Mouse (Mus musculus): ENCODE results near the gene Tfap2c. TPM values are rescaled to one million over a fixed set of nuclear protein-coding genes. Genes with fewer than 3 reads are reported as not detected.

Tfap2c gene
- polyA plus RNA-seq, 1 experiment from 2014 or later, result 0.53 TPM

DNA sequence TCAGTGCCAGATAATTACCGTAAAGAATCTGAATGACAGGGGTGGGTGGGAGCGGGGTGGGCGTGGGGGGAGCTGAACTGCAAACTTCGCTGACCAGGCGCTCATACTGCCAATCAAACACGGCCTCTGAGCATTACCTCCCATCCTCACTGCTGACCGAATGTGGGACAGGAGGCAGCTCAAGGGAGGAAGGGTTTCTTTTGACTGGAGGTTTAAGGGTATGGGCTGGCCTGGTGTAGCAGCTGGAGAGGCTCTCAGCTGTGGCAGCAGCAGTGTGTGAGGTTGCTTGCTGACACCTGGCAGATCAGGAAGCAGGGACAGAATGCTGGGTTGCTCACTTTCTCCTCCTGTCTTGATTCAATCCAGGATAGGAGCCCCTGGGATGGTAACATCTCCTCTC lies 33.9 kb downstream of the Tfap2c start:
- Histone ChIP-seq H3K4me1 (replicated peaks; ENCODE audit: insufficient read depth, low read length) (no peaks in the 10 kb centered on the region), H3K9ac (ENCODE audit: low read depth, low read length) (no peak overlapping the region), H3K27me3 (ENCODE audit: insufficient read depth, low read length) (no peaks in the 10 kb centered on the region), H3K4me3 (replicated peaks; ENCODE audit: low read depth, low read length) (no peak overlapping the region), H3K4me2 (ENCODE audit: low read length) (no peak overlapping the region), H3K36me3 (ENCODE audit: insufficient read depth, low read length) (no peaks in the 10 kb centered on the region), H3K27ac (no peak overlapping the region), H3K9me3 (replicated peaks; ENCODE audit: low read length) (no peaks in the 10 kb centered on the region)
- ATAC-seq (replicated peaks; ENCODE audit: low FRiP score, low read depth) (no peak), DNase-seq (ENCODE audit: low spot score) (no peak)
- WGBS, result 19% methylated on average over 7 of the region's 7 CpGs
- TF ChIP-seq CTCF (IDR thresholded peaks at IDR 0.05; ENCODE audit: low read depth), result no peak

DNA sequence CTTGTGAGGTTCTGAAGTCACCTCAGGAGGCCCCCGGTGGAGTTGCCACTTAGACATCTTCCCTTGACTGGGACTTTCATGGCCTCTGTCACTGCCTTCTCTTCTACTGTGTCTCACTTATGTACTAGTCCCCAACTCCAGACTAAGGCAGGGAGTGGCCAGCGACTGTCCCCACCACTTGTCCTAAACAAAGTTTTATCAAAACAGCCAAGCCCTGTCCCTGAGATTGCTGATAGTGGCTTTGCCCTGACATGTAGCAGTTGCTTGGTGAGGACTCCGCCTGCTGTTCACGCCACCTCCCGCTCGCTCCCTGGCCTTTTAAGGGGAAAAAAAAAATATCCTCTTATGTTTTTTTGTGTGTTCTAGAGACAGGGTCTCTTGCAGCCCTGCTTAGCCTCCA lies 35.9 kb downstream of the Tfap2c start:
- Histone ChIP-seq H3K4me3 (replicated peaks; ENCODE audit: low read depth, low read length) (no peak overlapping the region), H3K27ac (no peak overlapping the region), H3K9ac (ENCODE audit: low read depth, low read length) (no peak overlapping the region), H3K27me3 (ENCODE audit: insufficient read depth, low read length) (no peaks in the 10 kb centered on the region), H3K36me3 (ENCODE audit: insufficient read depth, low read length) (no peaks in the 10 kb centered on the region), H3K4me2 (ENCODE audit: low read length) (no peak overlapping the region), H3K4me1 (replicated peaks; ENCODE audit: insufficient read depth, low read length) (no peaks in the 10 kb centered on the region), H3K9me3 (replicated peaks; ENCODE audit: low read length) (no peaks in the 10 kb centered on the region)
- no peak for TF ChIP-seq CTCF (IDR thresholded peaks at IDR 0.05; ENCODE audit: low read depth)
- DNase-seq (ENCODE audit: low spot score), result no peak
- no peak for ATAC-seq (replicated peaks; ENCODE audit: low FRiP score, low read depth)
- WGBS, result 92% methylated on average over 6 of the region's 6 CpGs

DNA sequence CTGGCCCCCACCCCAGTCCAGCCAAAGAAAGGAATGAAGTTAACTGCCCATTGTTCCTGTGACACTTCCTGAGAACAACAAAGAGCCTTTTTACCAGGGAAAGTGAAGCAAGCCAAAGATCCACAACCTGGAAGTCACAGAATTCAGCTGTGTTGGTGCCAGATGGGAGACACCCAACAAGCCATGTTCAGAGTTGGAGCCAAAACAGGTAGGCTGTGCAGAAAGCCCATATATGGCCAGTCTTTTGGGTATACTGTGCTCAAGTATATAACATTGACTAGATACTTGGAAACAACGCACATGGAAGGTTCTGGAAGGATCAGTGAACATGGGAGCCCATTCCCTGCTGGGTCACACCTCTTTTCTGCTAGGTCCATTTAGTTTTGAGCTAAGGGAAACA lies 39.7 kb downstream of the Tfap2c start:
- no peak overlapping the region for H3K4me2 ChIP-seq (ENCODE audit: low read length)
- no peak overlapping the region for H3K4me3 ChIP-seq (replicated peaks; ENCODE audit: low read depth, low read length)
- no peaks in the 10 kb centered on the region for H3K36me3 ChIP-seq (ENCODE audit: insufficient read depth, low read length)
- WGBS, result 92% methylated on average over 1 of the region's 1 CpGs
- H3K27ac ChIP-seq, result no peak overlapping the region
- no peak for DNase-seq (ENCODE audit: low spot score)
- H3K4me1 ChIP-seq (replicated peaks; ENCODE audit: insufficient read depth, low read length), result no peaks in the 10 kb centered on the region
- H3K9ac ChIP-seq (ENCODE audit: low read depth, low read length), result no peak overlapping the region
- H3K27me3 ChIP-seq (ENCODE audit: insufficient read depth, low read length), result no peaks in the 10 kb centered on the region
- H3K9me3 ChIP-seq (replicated peaks; ENCODE audit: low read length), result no peaks in the 10 kb centered on the region
- TF ChIP-seq CTCF (IDR thresholded peaks at IDR 0.05; ENCODE audit: low read depth), result no peak
- no peak for ATAC-seq (replicated peaks; ENCODE audit: low FRiP score, low read depth)

DNA sequence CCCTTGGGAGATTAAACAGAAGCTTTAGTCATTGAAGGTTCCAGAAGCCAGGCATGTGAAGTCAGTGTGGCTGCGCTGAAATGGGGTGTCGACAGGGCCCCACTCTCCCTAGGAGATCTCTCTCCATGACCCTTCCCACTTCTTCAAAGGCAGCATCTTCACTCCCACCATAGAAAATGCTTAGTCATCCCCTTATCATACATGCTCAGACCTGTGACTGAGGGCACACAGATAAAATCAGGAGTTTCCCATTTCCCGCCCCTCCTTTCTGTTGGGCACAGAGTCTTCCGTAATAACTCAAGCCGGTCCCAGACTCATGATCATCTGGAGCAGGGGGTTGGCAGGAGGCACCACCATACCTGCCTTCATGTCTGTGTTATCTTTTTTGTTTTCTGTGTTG lies 41.4 kb downstream of the Tfap2c start:
- Histone ChIP-seq H3K4me1 (replicated peaks; ENCODE audit: insufficient read depth, low read length) (no peaks in the 10 kb centered on the region), H3K9me3 (replicated peaks; ENCODE audit: low read length) (no peaks in the 10 kb centered on the region), H3K4me3 (replicated peaks; ENCODE audit: low read depth, low read length) (no peak overlapping the region), H3K9ac (ENCODE audit: low read depth, low read length) (no peak overlapping the region), H3K27me3 (ENCODE audit: insufficient read depth, low read length) (no peaks in the 10 kb centered on the region), H3K27ac (no peak overlapping the region), H3K4me2 (ENCODE audit: low read length) (no peak overlapping the region), H3K36me3 (ENCODE audit: insufficient read depth, low read length) (no peaks in the 10 kb centered on the region)
- DNase-seq (ENCODE audit: low spot score) (no peak), ATAC-seq (replicated peaks; ENCODE audit: low FRiP score, low read depth) (no peak)
- no peak for TF ChIP-seq CTCF (IDR thresholded peaks at IDR 0.05; ENCODE audit: low read depth)
- 63% methylated on average over 5 of the region's 5 CpGs for WGBS

DNA sequence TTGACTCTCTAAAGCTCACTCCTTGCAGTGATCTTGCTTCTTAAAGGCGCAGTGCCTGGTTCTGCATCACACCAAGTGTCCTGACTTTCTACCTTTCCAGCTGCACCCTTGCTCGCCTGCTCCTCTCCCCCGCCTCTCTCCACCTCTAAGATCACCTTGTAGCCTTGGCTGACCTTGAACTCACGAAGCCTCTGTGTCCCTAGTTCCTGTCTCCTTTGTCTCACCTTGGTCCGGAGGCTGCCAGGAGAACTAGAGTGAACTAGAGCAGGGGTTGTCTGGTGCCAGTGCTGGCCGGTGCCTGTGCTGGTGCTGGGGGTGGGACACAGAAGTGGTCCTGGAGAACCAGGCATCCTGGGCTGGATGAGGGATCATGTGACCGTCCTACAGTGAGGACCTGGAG lies 44.9 kb downstream of the Tfap2c start:
- 85% methylated on average over 7 of the region's 7 CpGs for WGBS
- Histone ChIP-seq H3K36me3 (ENCODE audit: insufficient read depth, low read length) (no peaks in the 10 kb centered on the region), H3K4me3 (replicated peaks; ENCODE audit: low read depth, low read length) (no peak overlapping the region), H3K4me2 (ENCODE audit: low read length) (no peak overlapping the region), H3K27ac (no peak overlapping the region), H3K27me3 (ENCODE audit: insufficient read depth, low read length) (no peaks in the 10 kb centered on the region), H3K9me3 (replicated peaks; ENCODE audit: low read length) (no peaks in the 10 kb centered on the region), H3K9ac (ENCODE audit: low read depth, low read length) (no peak overlapping the region), H3K4me1 (replicated peaks; ENCODE audit: insufficient read depth, low read length) (no peaks in the 10 kb centered on the region)
- ATAC-seq (replicated peaks; ENCODE audit: low FRiP score, low read depth), result no peak
- DNase-seq (ENCODE audit: low spot score), result no peak
- TF ChIP-seq CTCF (IDR thresholded peaks at IDR 0.05; ENCODE audit: low read depth), result no peak

DNA sequence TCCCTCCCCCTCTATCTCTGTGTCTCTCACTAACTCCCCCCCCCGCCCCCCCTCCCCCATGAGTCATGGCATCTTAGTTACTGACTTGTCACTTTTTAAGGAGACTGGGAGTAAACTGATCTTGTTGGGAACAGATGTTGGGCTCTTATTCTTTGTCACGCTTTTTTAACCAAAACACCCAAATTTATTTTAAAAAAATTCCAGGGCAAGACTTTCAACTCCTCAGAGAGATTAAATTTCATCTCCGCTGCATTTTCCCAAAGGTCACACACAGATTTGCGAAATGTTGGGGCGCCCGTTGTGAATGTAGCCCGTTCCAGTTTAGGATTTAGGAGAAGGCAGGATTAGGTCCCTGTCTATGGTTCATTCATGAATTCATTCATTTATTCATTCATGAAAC lies 47.7 kb downstream of the Tfap2c start:
- 40% methylated on average over 7 of the region's 7 CpGs for WGBS
- no peak for ATAC-seq (replicated peaks; ENCODE audit: low FRiP score, low read depth)
- Histone ChIP-seq H3K36me3 (ENCODE audit: insufficient read depth, low read length) (no peaks in the 10 kb centered on the region), H3K9me3 (replicated peaks; ENCODE audit: low read length) (no peaks in the 10 kb centered on the region), H3K4me2 (ENCODE audit: low read length) (no peak overlapping the region), H3K9ac (ENCODE audit: low read depth, low read length) (no peak overlapping the region), H3K4me1 (replicated peaks; ENCODE audit: insufficient read depth, low read length) (no peaks in the 10 kb centered on the region), H3K27ac (no peak overlapping the region), H3K27me3 (ENCODE audit: insufficient read depth, low read length) (no peaks in the 10 kb centered on the region), H3K4me3 (replicated peaks; ENCODE audit: low read depth, low read length) (no peak overlapping the region)
- no peak for TF ChIP-seq CTCF (IDR thresholded peaks at IDR 0.05; ENCODE audit: low read depth)
- DNase-seq (ENCODE audit: low spot score), result no peak

DNA sequence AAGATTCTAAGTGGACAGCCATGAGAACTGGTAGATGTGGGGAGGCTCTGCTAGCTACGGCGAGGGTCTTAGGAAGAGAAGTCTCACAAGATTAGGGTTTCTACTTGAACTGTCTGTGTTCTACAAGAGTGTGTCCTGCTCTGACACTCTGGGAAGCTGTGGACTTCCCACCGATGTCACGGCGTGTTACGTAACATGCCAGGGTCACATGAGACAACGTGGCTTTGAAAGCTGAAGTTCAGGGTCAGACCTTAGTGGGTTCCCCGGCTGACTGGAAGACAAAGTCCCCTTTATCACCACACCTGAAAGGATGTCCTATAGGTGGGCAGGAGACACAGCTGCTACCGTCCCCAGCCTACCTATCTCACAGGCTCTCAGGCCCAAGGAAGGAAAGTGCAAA lies 48.5 kb downstream of the Tfap2c start:
- Histone ChIP-seq H3K4me1 (replicated peaks; ENCODE audit: insufficient read depth, low read length) (no peaks in the 10 kb centered on the region), H3K4me3 (replicated peaks; ENCODE audit: low read depth, low read length) (no peak overlapping the region), H3K9me3 (replicated peaks; ENCODE audit: low read length) (no peaks in the 10 kb centered on the region), H3K27me3 (ENCODE audit: insufficient read depth, low read length) (no peaks in the 10 kb centered on the region), H3K4me2 (ENCODE audit: low read length) (no peak overlapping the region), H3K27ac (no peak overlapping the region), H3K36me3 (ENCODE audit: insufficient read depth, low read length) (no peaks in the 10 kb centered on the region), H3K9ac (ENCODE audit: low read depth, low read length) (no peak overlapping the region)
- no peak for DNase-seq (ENCODE audit: low spot score)
- no peak for TF ChIP-seq CTCF (IDR thresholded peaks at IDR 0.05; ENCODE audit: low read depth)
- ATAC-seq (replicated peaks; ENCODE audit: low FRiP score, low read depth), result no peak
- WGBS, result 86% methylated on average over 9 of the region's 9 CpGs

Data from kidney, postnatal 0 days (tissue).